Mouse (Mus musculus) left cerebral cortex, postnatal 25 days (tissue): ENCODE results near the gene Mrps34. TPM values are rescaled to one million over a fixed set of nuclear protein-coding genes. Genes with fewer than 3 reads are reported as not detected.

Experiments used
- DNase-seq, 2 experiments: peaks; one replicate each; pipeline ENCODE4 v3.0.0; 2022; ENCODE audit warnings: low spot score in 2 of 2, mixed read lengths in 1 of 2
- intact Hi-C: fragments of 180-260 bp; cut with DNase I; formaldehyde crosslinking; loops from one replicate; pipeline ENCODE4 v1.15.1; 2025
- total RNA-seq, 2 experiments: library from RNA; stranded (reverse); gene quantifications; 2 replicates each; pipeline ENCODE4 v1.2.3; 2021

Mrps34 gene
- total RNA-seq, 2 experiments from 2014 or later = 64.6 to 69.9 TPM

DNA sequence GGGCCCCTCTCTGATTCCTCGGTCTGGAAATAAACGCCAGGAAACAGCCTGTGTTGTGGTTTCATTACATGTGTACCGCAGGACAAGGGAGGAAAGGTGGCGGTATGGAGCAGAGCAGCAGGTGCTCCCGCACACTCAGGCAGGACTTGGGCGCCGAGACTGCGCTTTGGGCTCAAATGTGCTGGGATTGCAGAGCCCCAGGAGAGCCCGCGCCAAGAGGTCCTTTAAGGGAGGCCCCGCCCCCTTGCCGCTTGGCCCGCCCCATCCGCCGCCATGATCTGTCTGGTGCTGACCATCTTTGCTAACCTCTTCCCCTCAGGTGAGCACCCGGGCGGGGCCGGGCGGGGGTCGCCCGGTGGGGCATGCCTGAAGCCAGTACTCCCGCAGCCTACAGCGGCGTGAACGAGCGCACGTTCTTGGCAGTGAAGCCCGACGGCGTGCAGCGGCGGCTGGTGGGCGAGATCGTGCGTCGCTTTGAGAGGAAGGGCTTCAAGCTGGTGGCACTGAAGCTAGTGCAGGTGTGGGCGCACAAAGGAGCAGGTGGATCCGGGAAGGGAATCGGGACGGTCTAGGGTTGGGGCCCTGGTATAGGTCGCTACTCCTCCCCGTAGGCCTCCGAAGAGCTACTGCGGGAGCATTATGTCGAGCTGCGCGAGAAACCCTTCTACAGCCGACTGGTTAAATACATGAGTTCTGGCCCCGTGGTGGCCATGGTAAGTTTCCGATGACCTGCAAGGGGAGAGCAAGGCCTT is 1.5 kb downstream of the Mrps34 start, which contains the start of gene Nme3:
TSS of gene Nme3 (plus strand) at position 260 of the 752 bp plus-strand sequence.
- intact Hi-C loops = no loop called here
- DNase-seq = peak; percentile 80 to 81

DNA sequence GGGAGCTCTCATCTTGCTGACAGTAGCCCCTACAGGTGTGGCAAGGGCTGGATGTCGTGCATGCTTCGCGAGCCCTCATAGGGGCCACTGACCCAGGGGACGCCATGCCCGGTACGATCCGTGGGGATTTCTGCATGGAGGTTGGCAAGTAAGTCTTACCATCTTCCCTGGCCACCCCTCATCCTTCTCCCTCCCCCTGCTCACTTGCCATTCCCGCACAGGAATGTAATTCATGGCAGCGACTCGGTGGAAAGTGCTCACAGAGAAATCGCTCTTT is 2.0 kb downstream of the Mrps34 start:
- intact Hi-C loops = no loop called here

DNA sequence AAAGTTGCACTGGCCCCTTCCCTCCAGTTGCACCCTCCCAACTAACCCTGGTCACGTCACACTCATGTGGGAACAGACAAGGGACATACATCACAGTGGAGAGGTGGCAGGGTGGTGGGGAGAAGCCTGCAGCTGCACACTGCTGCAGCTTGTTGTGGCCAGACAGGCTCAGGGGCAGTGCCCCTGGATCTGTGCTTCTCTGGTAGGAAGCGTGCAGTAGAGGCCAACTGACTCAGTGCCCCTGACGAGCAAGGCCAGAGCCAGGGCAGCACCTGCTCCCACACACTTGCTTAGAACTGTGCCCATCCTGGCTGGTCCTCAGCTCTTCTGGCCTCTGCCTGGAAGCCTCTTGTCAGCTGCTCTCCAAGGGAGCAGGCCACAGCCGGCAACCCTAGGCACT is 2.7 kb downstream of the Mrps34 start:
- DNase-seq = no peak
- intact Hi-C loops = no loop called here

More for the DNA sequence above, 2.0 kb downstream of the Mrps34 start:
- no peak for DNase-seq

DNA sequence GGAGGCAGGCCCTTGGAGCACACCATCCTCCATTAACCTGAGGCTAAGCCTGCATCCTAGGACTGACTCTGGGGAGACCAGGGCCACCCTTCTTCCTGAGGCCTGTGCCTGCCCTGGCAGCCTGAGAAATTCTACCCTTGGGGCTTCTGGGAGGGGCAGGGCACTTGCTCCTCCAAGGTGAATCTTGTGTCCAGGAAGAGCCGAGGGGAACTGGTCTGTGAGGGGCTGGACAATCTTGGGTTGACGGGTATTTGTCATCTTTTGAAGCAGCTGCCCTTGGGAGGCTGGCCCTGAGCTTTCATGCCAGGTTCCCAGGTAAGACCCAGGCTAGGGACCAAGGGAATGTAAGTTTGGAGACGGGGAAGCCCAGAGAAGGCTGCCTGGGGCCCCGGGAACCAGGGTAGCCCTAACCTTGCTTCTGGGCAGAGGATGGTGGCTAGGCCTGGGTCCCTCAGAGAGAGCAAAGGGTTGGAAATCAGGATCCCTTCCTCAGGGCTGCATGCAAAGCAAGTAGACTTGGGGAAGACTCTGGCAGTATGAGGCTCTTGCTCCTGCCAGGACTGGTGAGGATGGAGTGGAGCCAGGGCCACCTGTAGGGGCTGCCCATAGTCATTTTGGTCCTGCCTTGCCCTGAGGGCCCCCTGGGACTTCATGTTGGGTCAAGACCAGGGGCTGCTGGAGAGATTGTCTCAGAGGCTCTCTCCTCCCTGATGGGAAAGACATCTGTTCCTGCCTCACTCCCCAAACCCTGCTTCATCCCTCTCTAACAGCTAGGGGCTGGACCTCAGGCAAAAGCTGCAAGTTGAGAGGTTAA is 3.3 kb downstream of the Mrps34 start:
- DNase-seq = no peak
- intact Hi-C loops = no loop called here

DNA sequence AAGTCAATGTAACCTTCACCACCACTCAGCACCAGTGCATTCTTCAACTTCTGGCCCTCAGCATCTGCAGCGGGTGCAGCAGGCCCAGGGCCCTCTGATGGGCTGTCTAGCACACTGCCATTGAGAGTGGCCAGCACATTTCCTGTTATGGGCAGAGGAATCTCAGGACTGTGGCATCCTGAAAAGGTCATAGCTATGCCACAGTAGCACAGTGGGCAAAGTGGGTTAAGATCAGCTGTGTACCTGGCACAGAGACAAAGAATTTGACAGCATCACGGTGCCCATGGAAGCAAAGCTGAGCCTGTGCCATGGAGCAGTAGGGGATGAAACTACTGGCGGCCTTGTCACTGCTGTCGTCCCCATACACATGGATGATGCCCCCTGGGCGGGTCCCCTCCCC is 4.2 kb downstream of the Mrps34 start:
- intact Hi-C loops = no loop called here
- DNase-seq = no peak

DNA sequence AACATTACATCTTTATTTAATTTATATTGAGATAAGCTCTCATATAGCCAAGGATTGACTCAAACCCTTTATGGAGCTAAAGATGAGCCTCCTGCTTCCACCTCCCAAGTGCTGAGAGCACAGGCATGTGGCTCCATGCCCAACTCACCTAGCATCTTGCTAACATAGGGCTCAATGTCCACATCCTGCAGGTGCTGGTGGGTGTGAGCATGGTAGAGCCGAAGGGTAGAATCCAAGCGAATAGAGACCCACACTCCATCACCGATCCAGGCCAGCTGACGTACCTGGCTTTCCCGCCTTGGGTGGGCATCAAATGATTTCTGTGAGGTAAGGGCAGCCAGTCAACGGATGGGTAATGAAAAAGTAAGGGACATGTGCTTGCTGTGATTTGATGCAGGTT is 5.1 kb downstream of the Mrps34 start:
- intact Hi-C loops = no loop called here
- DNase-seq = no peak

DNA sequence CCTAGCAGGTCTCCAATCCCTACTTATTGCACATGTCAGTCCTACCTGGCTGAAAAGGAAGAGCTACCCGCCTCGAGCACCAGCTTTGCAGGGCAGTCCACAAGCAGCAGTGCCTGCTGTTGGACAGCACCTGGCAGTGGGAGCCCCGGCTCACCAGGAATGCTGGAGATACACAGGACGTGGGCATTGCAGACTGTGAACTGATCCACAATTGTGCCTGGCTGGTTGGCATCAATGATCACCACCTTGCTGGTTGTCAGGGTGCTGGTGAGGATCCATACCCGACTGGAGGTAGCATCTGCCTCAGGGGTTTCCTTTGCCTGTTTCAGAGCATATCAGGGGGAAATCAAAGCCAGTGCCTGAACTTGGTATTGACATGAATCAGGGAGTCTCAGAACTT is 7.2 kb downstream of the Mrps34 start:
- intact Hi-C loops = no loop called here
- DNase-seq = no peak

DNA sequence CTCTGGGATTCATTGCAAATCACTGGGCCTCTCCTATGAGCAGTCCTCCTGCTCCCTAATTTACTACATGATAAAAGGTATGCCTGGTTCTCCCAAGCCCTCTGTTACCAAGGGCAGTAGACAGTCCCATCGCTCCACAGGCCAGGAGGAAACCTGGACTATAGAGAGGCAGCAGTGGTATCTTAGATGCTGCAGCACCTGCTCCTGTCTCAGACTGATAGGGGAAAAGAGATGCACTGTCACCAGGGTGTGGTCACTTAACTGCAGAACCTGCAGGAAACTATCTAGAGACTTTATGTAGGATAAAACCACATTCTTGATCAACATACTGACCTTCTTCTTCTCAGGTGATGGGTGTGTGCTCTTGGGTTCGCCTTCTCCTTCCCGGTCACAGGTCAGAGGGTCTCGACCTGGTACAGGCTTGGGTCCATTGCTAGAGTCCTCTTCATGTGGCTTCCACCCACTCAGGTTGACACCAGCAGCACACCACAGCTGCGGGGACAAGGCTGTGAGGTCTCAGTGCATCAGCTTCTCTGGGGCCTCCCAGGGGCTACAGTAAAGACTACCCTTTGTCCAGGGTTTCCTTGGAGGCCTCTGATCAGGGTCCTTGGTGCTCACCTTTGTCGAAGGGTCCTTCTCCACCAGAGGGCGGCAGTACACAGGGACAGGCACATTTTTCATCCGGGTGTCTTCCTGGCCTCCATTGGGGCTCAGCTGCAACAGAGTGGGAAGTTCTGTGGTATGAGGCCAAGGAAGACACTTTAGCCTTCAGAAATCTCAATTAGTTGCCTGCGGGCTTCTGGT is 8.0 kb downstream of the Mrps34 start:
- no peak for DNase-seq
- intact Hi-C loops = no loop called here

DNA sequence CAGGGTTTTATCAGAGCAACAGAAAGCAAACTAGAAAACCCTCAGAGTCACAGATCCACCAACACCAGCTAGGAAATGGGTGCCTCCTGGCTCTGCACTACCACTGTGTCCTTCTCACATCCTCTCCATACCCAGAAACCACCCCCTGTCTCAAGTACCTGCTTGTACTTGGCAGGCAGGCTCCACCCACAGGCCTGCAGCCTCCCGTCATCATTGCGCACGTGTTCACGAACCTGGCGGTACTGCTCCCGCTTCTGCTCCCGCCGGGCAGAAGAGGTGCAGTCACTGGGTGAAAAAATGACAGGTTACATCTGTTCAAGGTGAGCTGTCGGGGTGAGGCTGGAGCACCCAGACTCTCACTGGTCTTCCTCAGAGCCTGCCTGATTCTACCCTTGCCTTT is 8.9 kb downstream of the Mrps34 start:
- intact Hi-C loops = no loop called here
- no peak for DNase-seq

DNA sequence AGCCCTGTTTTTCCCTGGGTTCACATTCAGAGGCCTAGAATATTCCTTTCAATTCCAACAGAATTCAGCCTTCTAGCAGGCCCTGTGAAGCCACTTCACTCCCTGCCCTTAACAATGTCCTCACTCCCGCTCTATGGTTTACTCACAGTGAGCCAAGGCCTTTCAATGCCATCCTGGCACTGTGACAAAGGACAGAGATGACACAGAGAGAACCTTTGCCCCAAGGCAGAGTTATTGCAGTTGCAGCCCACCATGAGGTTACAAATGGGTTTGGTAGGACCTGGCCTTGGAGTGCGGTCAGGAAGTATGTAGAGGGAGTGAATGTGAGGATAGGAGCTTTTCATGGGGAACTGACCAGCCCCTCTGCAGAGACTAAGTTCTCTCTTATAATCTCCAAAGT is 12.7 kb downstream of the Mrps34 start:
- intact Hi-C loops = no loop called here

DNA sequence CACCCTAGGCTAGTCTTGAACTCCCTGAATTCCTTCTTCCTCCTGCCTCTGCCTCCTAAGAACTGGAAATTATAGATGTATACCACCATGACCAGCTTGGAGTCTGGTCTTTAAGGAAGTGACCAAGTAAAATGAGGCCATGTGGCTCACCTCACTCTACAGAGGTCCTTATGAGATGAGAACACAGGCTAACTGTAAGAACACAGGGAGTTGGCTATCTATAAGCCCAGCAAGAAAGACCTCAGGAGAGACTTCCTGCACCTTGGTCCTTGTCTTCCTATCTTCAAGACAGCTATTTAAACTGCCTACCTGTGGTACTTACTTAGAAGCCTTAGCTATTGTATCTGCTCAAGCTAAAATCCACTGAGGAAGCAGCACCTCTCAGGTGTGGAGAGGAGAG is 19.1 kb downstream of the Mrps34 start:
- intact Hi-C loops = no loop called here

More for the DNA sequence above, 12.7 kb downstream of the Mrps34 start:
- DNase-seq = no peak

DNA sequence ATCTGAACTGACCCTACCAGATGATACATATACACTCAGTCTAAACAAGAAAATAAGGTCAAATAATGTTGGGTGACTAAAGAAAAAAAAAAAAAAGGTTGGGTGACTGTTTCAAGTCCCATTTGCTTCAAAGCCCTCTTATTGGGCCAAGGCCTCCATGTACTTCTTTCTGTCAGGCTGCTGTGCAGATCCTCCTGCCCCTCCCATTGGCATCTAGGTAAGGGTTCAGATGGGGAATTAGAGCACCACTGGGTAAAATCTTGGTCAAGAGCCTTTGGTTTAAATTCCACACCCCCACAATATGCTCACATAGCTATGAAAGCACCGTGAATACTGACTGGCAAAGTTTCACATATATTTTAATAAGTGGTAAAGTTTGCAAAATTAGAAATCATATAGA is 28.3 kb downstream of the Mrps34 start:
- intact Hi-C loops = no loop called here
- no peak for DNase-seq

More for the DNA sequence above, 19.1 kb downstream of the Mrps34 start:
- no peak for DNase-seq

DNA sequence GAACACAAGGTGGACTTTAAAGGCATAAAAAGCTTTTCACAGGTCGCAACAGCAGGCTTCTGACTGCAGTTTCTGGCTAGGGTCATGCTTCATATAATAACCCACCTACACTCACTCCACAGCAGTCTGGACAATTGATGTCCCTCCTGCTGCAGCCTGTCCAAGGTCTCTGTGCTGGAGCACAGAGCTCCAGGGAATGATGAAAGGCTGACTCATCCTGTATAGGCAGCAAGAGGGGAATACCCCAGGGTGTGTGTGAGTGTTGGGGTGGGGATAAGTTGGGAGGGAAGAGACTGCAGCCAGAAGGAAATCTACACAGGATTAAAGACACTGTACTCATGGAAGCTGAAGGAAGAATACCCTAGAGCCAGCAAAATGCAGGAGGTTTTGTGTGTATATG is 34.6 kb downstream of the Mrps34 start:
- intact Hi-C loops = no loop called here
- no peak for DNase-seq

DNA sequence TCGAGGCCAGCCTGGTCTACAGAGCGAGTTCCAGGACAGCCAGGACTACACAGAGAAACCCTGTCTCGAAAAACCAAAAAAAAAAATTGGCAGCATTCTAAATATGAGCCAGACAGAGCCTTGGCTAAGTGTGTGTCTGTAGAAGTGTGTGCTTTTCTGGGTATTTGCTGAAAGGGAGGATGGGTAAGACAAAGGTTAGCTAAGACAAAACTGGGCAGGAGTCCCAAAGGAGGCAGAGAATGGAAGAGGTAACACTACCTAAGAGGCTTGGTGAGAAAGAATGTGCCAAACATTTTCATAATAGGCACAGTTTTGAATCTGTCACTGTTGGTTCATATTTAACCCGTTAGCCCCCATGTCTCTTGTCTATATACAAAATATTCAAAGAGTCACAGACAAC is 37.5 kb downstream of the Mrps34 start:
- DNase-seq = no peak
- intact Hi-C loops = no loop called here

DNA sequence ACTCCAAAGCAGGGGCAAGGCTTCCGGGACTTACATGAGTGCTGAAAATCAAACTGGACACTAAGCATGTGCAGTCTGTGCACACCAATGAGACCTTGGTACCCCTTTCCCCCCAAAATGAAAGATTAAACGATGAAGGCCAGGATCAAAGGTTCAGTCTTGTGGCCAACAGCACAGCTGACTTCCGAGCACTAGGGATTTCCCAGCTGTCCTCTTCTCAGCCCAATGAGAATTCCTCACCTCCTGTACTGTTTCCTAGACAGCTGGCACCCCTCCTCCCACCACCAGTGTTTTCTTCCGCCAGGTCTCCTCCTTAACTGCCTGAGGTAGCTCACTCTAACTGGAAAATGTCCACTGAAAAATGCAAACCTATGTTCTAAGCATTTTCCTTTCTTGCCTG is 38.2 kb downstream of the Mrps34 start:
- no peak for DNase-seq
- intact Hi-C loops = no loop called here

DNA sequence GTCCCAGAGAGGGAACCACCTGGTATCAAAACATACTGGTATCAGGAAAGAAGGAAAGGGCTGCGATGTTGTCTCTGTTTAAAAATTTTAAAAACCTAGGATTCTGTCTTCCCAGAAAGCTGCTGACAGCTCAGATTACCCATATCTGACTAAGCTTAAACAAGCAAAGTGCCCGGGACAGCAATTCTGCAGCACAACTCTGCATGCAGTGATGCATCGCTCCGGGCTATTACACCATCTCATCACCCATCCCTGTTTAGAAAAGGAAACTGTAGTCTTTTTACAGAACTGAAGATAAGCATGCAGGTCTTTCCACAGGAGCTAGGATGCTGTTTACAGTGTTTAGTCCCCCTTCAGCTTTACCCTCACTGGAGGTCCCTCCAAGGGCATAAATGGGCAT is 40.0 kb downstream of the Mrps34 start:
- intact Hi-C loops = no loop called here

DNA sequence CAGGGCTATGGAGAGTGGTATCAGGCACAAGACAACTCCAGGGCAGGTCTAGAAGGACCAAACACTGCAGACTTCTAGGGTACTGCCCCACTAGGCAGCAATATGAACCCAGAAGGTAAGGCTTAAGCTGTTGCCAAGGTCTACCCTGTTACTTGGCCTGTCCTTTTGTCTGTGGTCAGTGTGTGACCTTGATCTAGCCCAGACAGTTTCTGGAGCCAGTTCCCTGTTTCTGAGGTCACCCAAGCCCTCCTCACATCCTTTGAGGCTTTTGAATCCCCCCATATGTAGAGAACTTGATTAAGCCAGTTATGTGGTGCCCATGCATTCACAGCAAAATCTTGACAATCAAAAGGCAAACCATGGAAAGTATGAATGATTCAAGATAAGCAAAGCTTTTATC is 40.8 kb downstream of the Mrps34 start:
- DNase-seq = no peak
- intact Hi-C loops = loop anchor here (2.0 kb wide), 1 partner anchor 81 kb away; the partner anchor contains the start of gene Ift140

More for the DNA sequence above, 40.0 kb downstream of the Mrps34 start:
- DNase-seq = no peak

DNA sequence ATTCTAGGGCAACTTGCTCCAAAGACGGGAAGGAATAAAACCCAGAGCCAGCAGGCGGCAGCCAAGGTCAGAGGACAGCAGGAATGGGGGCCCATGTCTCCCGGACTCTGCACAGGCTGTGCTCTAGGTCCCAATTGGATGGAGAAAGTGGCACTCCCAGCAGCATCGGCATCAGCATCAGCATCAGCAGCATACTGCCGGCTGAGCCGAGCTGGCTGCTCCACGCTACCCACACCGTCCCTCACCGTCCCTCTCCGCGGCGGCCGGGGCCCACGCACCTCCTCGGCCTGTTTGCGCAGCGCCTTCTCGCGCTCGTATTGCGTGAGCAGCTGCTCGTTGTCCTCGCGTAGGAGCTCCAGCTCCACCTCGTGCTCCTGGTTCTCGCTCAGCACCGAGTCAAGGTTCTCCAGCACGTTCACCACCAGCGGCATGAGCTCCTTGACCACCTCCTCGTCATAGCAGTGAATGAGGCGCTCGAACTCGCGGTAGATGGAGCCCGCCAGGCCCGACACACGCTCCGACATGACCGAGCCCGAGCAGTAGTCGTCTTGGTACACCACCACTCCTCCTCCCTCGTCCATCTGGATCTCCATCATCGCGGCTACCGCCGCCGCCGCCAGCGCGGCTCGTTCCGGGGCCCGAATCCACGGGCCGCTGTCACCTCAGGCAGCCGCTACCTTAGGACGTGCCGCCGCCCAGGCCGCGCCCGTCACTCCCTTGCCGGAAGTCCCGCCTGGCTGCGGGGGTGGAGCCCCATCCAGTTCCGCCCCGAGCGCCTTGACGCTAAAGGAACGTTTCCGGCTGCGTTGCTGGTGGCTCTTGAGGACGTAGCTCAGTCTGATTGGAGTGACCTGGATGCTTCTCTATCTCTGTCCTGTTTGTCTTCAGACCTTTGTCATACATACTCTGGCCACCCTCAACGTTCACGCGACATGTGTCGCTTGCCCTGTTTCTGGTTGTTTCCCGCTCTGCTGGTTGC is 41.6 kb downstream of the Mrps34 start, which contains the start of gene Mapk8ip3:
TSS of gene Mapk8ip3 (minus strand) at position 719 of the 979 bp plus-strand sequence.
- DNase-seq = peak; percentile 96 to 98
- intact Hi-C loops = loop anchor here (2.0 kb wide), 1 partner anchor 80 kb away; the partner anchor contains the start of gene Ift140

DNA sequence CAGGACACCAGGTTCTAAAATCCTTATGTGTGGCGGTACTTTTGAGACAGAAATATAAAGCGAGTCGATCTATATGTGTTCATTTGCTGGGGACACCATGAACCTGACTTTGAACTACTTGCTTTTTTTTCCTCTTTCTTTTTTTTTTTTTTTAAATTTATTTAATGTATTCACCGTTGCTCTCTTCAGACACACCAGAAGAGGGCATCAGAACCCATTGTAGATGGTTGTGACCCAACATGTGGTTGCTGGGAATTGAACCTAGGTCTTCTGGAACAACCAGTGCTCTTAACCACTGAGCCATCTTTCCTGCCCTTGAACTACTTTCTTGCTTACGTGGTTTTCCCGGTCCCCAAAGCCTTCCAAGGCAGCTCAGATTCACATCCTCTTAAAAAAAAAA is 42.4 kb downstream of the Mrps34 start:
- intact Hi-C loops = loop anchor here (2.0 kb wide), 1 partner anchor 80 kb away; the partner anchor contains the start of gene Ift140

More for the DNA sequence above, 42.4 kb downstream of the Mrps34 start:
- DNase-seq = no peak
